Mouse (Mus musculus): ENCODE measurements around the gene Pdzrn3.

Gene Pdzrn3

DNA sequence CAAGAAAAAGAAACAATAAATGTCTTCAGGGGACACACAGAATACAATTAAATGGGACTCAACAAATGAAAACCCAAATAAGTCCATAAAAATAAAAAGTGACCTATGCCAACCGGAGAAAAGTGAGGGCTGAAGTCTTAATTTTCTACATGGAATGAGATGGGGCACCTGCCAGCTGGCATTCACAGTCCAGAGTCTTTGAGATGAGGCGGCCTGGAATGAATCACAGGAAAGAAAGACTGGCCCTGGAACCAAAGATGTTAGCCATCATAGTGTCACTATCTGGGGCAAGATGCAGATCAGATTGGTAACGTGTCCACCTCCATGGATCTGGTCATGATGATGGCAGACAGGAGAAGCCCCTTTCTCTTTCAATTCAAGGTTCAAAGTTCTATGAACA lies 50.5 kb downstream of the Pdzrn3 start:
- DNase-seq = no peak

DNA sequence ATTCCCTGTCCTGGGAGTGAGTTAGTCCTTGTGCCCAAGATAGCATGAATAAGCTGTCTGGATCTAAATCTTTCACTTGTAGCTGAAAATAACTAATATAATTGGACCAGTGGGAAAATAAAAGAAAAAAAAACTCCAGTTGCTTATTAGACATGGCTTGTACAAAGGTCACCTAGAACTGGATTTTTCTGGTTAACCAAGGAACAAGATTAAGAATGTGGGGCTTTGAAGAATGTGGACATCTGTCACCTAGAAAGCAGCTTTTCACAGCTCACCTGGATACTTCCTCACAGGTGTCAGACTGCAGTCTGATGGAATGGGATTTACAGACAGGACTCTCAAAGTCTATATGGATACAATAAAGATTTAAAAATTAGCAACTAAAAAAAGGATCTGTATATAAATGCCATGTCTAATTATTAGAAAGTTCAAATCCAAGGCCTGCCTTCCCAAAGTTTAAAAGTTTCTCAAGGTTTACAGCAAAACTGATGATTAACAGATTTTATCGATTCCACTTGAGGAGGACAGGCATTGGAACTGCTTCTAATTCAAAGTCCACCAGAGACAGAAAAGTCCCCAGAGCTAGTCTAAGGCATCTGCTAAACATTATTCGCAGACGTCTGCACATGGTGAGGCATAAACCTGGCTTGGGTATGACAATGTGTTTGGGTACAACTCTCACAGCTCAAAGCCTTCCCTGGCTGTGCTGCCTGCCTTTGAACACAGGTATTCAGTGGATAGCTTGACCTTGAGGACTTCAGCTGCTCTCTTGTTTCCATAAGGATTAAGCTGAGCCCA lies 51.7 kb downstream of the Pdzrn3 start:
- DNase-seq = no peak

DNA sequence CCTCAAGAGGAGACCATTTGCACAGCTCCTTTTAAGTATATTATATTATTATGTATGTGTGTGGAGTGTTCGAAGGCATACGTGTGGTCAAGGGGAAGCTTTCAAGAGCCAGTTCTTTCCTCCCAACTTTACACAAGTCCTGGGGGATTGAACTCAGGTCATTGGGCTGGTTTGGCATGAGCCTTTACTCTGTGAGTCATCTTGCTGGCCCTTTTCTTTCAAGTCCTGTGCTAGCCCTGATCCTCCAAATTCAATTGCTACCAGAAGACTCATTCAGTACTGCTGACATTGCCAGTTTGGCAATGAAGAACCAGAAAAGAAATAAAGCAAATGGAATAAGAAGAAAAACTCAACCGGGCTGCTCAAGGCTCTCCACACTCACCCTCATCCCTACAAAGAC lies 55.1 kb downstream of the Pdzrn3 start:
- DNase-seq = no peak

DNA sequence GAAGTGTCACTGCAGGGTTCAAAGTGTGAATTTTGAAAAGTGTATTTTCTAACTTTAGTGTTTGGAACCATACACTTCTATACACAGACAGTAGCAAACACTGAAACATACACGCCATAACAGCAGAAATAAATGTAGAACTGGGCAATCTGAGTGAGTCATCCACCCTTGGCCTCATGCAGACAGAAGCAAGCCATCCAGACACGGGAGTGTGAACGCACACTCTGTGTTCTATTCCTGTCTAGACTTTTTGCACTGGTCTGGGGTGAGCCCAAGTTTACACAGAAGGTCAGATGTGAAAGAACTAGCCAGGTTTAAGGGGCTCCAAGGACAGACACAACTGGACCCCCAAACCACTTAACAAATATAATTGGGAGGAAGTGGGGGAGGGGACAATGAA lies 57.3 kb downstream of the Pdzrn3 start:
- no peak for DNase-seq

DNA sequence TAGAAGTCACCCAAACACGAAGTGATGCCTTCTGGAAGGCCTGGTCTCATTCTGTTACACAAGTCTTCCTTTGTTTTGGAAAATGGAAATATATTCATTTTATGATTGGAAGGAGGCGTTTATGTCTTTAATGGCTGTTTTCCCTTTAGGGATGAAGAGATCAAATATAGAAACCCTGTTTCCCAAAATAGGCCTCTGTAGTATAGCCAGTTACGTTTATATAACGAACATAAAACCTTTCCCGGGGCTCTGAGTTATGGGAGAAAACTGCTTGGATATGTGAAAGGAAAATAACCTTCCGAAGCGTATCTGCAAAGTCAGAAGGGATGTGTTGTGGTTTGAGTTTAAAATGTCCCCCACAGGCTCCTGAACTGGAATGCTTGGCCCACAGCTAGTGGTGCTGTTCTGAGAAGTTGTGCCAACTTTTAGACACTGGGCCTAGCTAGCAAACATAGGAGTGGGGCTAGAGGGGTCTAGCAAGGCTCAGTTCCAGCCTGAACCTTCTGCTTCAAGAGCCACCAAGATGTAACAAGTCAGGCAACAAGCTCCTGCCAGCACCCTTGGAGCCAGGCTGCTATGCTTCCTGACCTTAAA lies 58.2 kb downstream of the Pdzrn3 start:
- DNase-seq = no peak

DNA sequence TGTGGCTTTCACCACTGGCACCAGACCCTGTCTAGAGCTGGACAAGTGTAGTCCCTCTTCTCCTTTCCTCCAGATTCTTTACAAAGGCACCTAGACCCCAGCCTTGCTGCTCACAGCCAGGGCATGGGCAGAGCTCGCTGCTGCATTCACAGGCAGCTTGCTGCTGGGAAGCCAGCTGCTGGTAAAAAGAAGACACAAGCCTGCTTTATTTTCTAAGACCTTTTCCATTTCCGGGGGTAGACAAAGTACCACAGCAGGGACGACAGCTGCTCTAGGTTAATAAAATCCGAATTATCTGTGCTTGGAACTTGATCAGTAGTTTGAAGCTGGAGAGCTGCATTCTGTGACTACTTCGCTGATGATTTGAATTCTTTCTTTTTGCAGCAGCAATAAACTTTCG lies 59.2 kb downstream of the Pdzrn3 start:
- no peak for DNase-seq

DNA sequence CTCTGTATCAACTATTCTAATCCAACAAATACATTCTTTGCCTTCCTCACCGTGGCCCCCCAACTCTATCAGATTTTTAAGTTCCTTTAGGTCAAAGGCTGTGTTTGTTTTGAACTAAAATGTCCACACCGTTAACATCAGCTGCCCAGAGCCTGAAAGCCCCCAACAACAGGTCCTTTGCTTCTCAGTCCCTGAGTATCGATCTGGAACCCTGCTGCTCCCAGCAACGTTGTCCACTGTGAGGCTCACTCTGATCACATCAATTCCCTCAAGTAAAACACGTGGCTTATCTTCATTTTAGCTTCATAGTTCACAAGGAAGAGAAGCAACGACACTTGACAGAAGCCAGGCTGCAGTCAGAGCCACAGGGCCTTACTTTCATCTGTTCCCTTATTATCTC lies 66.3 kb downstream of the Pdzrn3 start:
- DNase-seq = no peak

DNA sequence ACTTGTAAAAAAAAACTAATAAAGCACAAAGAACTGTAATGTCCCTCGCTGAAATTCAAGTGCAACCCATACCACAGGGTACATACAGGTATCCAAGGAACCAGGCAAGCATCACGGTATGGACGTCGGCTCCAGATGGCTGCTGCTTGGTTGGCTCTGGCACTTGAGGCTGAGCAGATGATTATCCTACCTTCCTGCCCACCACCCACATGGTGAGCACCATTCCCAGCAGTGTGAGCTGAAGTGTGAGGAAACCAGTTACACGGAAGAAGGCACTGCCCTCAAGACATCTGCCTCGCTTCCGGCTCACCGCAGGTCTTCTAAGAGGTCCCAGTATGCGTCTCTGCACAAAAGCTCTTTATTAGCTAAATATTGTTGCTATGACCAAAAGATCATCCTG lies 67.2 kb downstream of the Pdzrn3 start:
- DNase-seq = no peak

DNA sequence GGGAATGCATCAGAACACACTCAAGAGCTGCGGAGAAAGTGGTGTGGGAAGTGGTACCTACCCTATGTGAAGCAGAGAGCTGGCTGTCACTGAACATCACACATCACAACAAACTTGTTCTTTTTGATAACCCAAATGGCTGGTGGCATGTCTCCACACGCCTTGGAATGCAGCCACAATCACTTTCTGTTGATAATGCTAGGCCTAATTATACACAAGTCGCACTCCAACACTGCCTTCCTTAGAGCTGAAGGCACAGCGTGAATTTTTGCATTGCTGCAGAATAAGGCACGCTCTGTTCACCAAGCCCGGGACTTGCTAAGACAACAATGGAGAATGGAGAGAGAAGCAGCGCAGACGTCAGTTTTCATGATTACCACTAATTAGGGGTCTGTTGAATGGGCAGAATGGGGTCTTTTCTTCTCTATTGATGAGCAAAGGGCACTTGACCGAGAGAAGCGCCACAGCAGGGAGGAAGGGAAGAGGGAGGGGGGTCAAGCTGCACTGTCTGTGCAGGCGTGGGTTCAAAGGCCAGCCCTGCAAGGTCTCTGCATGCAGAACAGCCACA lies 69.6 kb downstream of the Pdzrn3 start:
- DNase-seq = peak; percentile 53

DNA sequence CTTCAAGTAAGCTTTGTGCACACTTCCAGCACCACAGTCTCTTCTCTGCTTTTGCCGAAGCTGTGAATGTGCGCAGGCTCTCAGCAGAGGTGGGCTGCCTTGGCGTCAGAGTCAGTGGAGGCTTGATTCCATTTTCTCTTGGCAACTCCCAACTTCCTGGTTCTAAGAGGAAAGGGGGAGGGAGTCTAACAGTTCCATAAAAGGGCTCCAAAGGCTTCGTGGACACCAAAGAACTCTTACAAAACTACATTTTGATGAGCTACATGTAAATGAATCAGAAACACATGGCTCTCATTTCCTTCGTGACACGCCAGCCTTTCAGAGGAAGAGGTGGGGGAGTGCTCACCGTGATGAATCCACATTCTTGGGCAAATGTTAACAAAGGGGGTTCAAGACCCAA lies 70.9 kb downstream of the Pdzrn3 start:
- no peak for DNase-seq

DNA sequence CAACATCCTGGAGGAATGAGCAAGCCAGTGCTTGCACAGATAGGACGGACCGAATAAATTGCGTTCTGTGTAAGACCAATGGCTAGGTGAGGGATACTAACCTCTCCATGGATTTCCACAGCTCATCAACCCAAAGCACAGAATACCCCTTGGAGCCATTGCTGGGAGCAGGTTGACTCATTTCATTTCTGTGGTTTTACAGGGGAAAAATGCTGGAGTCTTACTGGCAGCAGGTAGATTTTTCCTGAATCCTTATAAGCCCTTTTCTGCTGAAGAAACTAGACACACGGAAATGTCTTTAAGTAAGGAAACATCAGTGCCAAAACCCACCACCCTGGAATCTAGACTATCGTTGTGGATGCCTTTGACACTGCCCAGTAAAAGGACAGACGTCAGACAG lies 72.2 kb downstream of the Pdzrn3 start:
- no peak for DNase-seq

DNA sequence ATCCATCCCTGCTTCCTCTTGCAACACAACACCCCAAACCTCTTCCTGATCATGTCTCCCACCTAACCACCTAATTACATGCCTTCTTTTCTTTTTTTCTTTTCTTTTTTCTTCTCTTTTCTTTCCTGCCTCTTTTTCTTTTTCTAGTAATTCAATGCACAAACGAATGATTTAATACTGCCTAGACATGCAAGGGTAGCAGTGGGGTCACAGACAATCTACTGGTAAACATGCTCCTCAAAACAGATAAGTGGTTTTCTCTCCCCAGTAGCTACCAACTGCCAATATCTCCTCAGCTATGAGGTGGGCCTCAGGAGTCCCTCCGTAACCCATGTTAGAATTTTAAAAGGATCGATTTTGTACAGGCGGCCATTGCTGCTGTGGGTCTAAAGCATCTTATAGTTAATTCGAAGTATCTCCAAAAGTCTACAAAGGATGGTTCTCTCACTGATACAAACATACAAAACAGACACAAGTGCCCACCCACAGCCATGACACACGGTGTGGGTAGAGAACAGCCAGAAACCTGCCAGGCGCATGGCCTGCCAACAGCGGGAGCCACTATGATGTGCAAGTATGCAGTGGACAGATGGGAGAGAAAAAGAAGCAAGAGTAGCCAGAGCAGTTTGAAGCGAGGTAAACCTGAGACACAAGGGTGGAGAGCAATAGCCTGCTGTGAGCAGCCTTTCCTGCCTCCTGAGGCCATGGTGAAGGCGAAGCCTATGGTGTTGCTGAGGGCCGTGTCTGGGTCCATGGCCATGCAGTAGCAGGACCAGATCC lies 73.5 kb downstream of the Pdzrn3 start:
- DNase-seq = no peak

DNA sequence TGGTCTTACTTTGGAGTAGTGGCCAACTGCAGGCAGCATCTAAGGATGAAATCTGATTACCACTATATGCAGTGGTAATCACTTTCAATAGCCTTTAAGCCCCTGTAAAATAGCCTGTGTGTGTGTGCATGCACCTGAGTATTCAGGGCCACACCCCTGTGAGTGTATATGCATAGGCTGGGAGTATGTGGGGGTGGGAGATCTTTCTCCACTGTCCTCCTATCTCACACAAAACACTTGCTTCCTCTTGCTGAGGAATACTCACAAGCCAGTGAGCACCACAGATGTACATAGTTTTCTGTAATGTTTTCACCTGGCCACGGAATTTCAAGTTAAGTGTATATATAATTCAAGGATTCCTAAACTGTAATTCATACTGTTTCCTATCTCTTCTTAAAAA lies 74.2 kb downstream of the Pdzrn3 start:
- no peak for DNase-seq

DNA sequence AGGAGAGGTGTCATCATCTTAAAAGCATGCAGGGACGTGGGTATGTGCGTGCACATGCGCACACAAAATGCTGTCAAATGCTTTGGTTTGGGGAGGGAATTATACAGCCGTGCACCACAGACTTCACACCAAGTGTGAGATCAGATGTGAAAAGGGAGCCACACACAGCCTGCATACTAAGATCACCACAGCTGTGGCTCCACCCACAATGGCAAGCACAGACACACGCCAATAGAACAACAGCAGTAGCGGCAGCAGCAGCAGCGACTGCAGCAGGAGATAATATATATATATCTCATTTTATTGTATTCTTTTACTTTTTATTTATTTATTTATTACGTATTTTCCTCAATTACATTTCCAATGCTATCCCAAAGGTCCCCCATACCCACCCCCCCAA lies 76.5 kb downstream of the Pdzrn3 start:
- no peak for DNase-seq

DNA sequence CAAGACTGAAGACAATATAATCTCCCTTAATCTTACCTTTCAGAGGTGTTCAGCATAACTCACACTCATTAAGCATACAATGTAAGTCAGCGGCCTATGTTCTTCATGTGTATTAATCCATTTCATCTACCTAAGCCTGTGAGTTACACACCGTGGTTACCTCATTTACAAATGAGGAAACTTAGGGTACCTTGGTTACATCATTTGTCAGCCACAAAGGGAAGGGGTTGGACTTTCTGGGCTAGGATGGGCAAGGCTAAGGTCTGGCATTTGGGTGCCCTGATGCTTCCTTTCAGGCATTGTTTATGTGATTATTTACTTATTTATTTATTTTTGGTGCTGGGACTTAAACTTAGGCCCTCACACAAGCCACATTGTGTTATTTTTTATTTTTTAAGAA lies 78.3 kb downstream of the Pdzrn3 start:
- no peak for DNase-seq

DNA sequence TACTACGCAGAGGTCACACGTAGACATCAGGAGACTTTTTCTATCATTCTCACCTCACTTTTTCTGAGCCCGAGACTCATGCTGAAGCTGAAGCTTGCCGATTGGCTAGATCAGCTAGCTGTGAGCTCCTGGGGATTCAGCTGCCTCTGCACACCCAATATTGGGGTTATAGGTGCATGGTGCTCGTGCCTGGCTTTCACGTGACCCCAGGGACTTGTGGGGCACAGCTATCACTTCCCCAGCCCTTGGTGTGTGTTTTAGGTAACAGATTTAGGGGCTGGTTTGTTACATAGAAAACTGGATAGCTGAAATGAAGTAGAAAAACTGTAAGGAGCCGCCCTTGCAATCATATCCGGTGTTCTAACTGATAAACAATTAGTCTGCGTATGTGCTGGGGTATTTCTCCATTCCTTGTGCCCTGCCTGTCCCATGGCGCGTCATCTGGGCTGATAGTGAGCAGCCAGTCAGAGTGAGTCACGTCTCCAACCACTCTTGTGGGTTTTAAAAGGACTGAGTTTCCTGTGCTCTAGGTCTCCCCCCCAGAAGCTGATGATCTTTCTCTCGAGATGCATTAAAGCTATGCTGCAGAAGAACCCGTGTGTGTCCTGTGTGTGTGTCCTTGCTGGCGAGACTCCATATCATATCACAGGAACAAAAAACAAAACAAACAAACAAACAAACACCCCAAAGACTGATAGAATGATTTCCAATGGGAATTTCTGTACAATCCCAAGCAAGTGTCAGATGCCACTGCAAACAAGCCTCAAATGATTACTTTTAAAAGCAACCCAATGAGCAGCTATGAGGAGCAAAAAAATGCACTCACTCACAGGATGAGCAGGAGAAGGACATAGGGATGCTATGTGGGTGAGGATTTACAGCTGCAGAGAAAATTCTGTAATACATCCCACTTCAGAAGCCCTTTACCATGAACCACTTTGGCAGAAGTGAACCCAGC lies 79.9 kb downstream of the Pdzrn3 start:
- DNase-seq = no peak

DNA sequence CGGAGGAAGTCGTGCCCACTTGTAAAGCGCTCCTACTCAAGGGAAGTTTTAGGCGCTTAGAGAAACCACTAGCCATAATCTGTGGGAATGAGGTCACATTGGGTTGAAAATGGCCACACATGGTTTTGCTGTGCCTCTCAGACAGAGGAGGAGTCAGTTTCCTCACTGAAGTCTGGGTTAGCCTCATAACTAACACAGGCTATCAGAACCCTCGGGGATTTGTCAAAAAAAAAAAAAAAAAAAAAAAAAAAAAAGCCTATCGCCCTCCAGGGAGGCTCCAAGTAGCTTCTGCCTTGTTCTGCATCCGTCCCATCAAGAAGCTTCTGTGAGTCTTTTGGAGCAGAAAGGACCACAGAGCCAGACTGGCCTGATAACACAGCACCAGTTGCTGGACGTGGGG lies 80.7 kb downstream of the Pdzrn3 start:
- no peak for DNase-seq

DNA sequence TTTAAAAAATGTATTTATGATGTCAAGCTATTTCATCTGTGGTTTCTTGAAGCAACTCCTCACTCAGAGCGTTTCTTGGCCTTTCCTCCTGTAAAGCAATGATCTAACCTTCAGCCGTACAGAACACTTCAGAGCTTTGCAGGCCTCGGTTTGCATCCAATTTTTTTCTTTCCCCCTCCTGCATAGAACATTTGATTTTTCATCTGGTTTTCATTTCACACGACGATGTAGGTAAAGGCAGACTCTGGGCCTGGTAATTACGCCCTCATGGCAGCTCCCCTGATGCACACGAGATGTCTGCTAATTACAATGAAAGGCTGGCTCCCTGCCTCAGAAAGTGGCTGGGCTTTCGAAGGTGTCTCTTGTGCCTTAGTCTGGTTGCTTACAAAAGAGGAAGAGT lies 81.4 kb downstream of the Pdzrn3 start:
- DNase-seq = no peak

DNA sequence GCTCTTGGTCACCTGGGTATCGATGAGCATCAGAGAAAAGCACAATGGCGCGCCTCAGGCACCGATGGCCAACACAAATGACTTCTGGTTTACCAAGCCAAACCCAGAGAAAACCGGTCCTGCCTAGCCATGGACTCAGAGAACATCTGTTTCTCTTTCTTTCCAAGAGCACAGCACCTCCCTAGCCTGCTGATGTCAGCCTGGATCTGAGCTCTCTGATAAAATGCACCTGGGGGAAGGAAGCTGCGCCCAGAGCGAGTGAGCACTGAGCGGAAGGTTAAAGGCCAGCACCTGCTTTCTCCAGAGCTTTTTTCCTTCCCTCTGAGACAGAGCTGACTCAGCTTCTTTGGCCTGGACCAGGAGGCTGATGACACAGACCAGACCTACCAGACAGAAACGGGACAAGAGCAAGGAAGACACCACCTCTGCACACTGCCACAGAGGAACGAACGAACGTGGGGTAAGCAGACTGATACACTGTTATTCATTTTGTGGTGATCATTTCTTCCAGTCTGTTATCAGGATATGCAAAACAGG lies 84.6 kb downstream of the Pdzrn3 start:
- no peak for DNase-seq

DNA sequence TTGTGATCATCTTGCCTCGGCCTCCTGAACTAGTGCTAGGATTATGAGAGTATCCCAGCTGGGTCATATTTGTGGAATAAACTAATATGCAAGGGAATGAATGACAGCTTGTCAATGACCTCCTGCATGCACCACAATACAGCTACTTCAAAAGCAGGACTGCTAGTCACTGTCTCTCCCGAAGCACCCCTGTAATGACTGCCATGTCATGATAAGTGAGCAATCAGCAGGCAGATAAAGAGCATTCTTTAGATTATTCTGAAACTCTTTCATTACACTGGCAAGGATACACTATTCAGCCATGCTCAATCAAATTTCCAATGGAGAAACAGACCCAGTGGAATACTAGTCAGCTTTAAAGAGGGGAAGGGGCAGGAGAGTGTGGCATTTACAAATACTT lies 85.8 kb downstream of the Pdzrn3 start:
- no peak for DNase-seq

DNA sequence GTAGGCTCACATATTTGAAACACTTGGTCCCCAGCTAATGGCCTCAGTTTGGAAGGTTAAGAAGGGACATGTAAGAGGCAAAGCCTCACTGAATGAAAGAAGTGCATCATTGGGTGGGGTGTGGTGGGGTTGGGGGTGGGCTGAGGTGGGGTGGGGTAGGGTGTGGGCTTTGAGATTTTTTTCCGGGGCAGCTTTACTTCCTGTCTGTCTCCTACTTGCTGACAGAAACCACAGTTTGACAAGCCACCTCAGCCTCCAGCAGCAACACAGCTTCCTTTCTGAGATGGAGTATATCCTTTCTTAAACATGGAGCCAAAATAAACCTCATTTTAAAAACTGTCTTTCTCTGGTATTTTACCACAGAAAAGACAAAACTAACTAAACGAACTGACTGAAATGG lies 87.5 kb downstream of the Pdzrn3 start:
- no peak for DNase-seq

DNA sequence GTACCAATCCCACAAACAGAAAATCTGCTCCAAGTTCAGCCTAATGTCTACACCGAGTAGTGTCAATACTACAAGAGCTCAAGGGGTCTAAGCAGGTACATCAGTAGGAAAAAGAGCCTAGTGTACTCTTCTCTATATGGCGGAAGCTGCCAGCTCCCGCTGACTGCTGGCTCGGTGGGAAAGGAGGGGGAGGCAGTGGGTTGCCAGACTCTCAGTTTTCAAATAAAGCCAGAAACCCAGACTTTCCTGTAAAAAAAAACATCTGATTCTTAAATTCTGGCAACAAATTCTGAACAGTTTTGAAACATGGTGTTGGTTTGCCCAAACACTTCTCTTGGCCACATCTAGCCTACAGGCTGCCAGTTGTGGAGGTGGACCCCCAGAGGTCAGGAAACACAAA lies 88.3 kb downstream of the Pdzrn3 start:
- peak; percentile 40 for DNase-seq
